Mouse (Mus musculus): ENCODE measurements around the gene Rhbdl1. TPM values are rescaled to one million over a fixed set of nuclear protein-coding genes. Genes with fewer than 3 reads are reported as not detected.

The Rhbdl1 gene
- polyA plus RNA-seq, 1 experiment from 2014 or later = 11.2 TPM

DNA sequence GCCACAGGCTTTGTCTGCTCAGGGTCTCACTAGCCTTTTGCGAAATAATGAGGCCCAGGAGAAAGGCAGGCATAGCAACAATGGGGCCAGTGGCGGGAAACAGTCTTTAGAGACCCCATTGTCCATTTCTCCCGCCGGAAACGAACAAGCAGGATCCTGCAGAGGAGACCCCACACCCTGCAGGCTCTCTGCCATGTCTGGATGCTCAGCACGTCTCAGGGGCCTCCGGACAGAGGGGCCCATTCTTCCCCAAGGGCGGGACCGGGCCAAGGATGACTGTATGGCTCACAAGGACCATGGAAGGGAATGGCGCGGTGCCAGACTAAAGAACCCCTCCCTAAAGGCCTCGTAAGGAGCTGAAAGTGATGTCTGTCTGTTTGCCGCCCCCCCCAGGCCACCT lies 42.9 kb downstream of the Rhbdl1 start:
- Histone ChIP-seq H3K9ac (peak overlapping the region; percentile 75), H3K27ac (peak overlapping the region; percentile 94), H3K4me1 (peaks cover 70% of the 10 kb centered on the region), H3K36me3 (ENCODE audit: poor library complexity, severe bottlenecking) (peaks cover 12% of the 10 kb centered on the region), H3K27me3 (no peaks in the 10 kb centered on the region), H3K4me3 (peak overlapping the region; percentile 74; the same call in 1 of the 2 replicates), H3K9me3 (replicated peaks) (no peaks in the 10 kb centered on the region), H3K4me2 (peak overlapping the region; percentile 94)
- ATAC-seq = no peak
- WGBS = 7% methylated on average over 13 of the region's 13 CpGs

DNA sequence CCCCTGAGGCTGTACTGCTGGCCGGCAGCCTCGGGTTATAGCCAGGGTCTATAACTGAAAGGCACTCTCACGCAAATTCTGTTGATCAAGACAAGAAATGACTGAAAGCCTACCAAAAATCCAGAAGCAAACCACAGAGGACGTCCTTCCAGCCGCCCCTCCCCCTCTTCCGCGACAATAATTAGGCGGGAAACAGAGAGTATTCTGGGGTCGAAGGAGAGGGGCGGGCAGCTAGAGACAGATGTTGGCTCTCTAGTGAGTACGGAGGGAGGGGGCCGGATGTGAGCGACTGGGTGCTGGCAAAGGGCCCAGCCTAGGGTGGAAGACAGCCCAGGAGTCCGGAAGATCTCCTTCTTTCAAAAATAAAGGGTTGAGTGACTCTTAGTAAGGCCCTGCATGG lies 44.5 kb downstream of the Rhbdl1 start, which contains the start of gene Fam173a:
Fam173a (minus strand) TSS at position 287 of the 400 bp plus-strand sequence.
- Histone ChIP-seq H3K27me3 (no peaks in the 10 kb centered on the region), H3K9ac (peak within 1 kb of the TSS; percentile 77), H3K4me3 (peak within 1 kb of the TSS; percentile 74), H3K36me3 (ENCODE audit: poor library complexity, severe bottlenecking) (peaks cover 25% of the 10 kb centered on the region), H3K27ac (peak within 1 kb of the TSS; percentile 94), H3K4me1 (peaks cover 69% of the 10 kb centered on the region), H3K9me3 (replicated peaks) (no peaks in the 10 kb centered on the region), H3K4me2 (peak within 1 kb of the TSS; percentile 94)
- peak; percentile 50 for ATAC-seq
- WGBS = 1% methylated on average over 13 of the region's 14 CpGs

DNA sequence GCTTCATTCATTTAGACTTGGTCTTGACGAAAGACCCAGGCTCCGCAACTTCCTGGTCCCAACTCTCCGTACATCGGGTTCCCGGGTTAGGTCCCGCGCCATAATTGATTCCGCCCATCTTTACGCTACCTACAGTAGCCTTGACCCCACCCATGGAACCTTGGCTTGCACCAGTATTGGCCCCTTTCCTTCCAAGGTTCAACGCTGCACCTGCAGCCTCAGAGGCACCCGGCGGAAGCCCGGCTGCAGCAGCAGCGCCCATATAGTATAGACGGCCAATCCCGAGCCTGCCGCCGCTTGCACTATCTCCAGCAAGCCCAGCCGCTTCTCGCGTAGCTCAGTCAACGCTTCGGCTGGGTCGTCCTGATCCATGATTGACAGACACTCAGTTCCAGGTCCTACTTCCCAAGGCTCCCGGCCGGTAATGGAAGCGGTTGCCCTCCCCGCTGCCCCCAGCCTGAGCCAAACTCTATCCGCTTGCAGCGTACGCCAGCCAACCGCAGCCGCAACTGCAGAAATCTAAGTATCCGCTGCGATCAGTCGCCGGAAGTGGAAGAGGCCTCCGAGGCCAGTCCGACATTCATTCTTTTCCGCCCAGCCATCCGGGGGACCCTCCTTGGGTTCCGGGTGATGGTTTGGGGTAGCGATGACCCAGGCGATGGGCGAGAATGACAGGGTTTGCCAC lies 45.1 kb downstream of the Rhbdl1 start:
- Histone ChIP-seq H3K4me1 (peaks cover 63% of the 10 kb centered on the region), H3K4me3 (peak overlapping the region; percentile 64), H3K27ac (peak overlapping the region; percentile 94), H3K27me3 (no peaks in the 10 kb centered on the region), H3K9me3 (replicated peaks) (no peaks in the 10 kb centered on the region), H3K4me2 (peak overlapping the region; percentile 94), H3K36me3 (ENCODE audit: poor library complexity, severe bottlenecking) (peaks cover 27% of the 10 kb centered on the region), H3K9ac (peak overlapping the region; percentile 77)
- under 1% methylated on average over 45 of the region's 45 CpGs for WGBS
- ATAC-seq = peak; percentile 74

DNA sequence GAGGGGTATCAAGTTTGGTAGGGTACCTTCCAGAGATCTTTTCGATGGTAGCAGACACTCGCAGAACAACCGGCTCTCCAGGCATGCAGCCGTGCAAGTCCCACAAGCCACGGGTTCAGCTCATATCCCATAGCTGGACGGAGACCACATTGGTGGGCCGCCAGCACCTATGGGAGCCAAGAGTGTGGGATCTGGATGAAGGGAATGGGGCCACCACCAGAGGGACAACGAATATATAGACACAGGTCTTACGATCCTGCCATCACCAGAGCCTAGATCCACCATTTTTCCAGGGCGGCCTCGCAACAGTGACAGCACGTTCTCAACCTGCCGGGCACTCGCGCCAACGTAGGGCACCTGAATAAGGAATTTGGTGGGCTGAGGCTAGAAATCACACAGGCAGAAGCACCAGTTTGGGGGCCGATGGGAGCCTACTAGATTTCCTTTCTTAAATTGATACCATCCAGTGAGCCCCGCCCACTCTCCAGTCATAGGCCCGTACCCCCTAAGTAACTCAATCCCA lies 45.7 kb downstream of the Rhbdl1 start:
- Histone ChIP-seq H3K4me3 (peak overlapping the region; percentile 64), H3K9ac (peak overlapping the region; percentile 77), H3K27ac (peak overlapping the region; percentile 94), H3K4me1 (peaks cover 58% of the 10 kb centered on the region), H3K9me3 (replicated peaks) (no peaks in the 10 kb centered on the region), H3K27me3 (no peaks in the 10 kb centered on the region), H3K4me2 (peak overlapping the region; percentile 94), H3K36me3 (ENCODE audit: poor library complexity, severe bottlenecking) (peaks cover 27% of the 10 kb centered on the region)
- WGBS = 26% methylated on average over 19 of the region's 19 CpGs
- ATAC-seq = no peak; the same call in 1 of the 2 replicates

DNA sequence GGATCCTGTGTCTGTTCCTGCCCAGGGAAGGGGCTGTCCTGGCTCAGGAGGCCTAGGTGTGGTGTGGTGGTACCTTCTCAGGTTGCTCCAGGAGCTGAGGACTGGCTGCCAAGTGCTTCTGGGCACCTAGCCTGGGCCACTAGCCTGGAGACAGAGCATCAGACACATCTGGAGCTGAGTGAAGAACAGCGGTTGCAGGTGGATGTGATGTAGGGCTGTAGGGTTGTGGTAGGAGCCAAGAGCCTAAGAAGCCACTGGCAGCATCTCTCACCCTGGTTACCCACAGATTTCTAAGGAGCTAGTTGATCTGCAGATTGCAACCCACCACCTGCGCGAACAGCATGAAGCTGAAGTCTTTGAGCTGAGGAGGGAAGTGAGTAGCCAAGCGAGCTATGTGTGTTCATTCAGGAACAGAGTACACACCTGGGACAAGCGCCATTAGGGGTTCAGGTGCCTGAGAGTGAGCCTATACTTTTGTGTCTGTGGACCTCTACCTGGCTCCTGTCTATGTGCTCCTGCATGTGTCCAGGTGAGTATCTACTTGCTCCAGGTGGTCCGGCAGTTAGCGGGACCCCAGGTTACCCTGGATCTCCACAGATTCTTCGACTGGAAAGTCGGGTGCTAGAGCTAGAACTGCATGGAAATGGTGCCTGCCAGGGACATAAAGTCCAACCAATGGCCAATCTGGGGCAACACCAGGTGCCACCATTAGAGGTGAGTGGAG lies 50.2 kb downstream of the Rhbdl1 start:
- Histone ChIP-seq H3K4me3 (no peak overlapping the region), H3K9ac (no peak overlapping the region), H3K9me3 (replicated peaks) (no peaks in the 10 kb centered on the region), H3K36me3 (ENCODE audit: poor library complexity, severe bottlenecking) (peaks cover 50% of the 10 kb centered on the region), H3K4me1 (peaks cover 41% of the 10 kb centered on the region), H3K27ac (no peak overlapping the region), H3K4me2 (no peak overlapping the region), H3K27me3 (no peaks in the 10 kb centered on the region)
- 91% methylated on average over 9 of the region's 9 CpGs for WGBS
- ATAC-seq = no peak

- Histone ChIP-seq H3K4me3 (peak within 1 kb of the TSS; percentile 77), H3K9me3 (replicated peaks) (no peaks in the 10 kb centered on the region), H3K9ac (peak within 1 kb of the TSS; percentile 86), H3K27me3 (no peaks in the 10 kb centered on the region), H3K4me2 (peak within 1 kb of the TSS; percentile 80), H3K4me1 (peaks cover 34% of the 10 kb centered on the region), H3K27ac (peak within 1 kb of the TSS; percentile 89), H3K36me3 (ENCODE audit: poor library complexity, severe bottlenecking) (peaks cover 56% of the 10 kb centered on the region)
- ATAC-seq = no peak
- 91% methylated on average over 3 of the region's 3 CpGs for WGBS
Measured at GRCm38 (mm10) chr17:25786280-25786679, 50.8 kb downstream of the Rhbdl1 start, which contains the start of gene Ccdc78. Ccdc78 (plus strand) TSS chr17:25786580.

GRCm38 (mm10) chr17:25785281-25785745 lies 51.8 kb downstream of the Rhbdl1 start, which contains the start of gene Haghl:
Haghl (minus strand) TSS chr17:25785673.
- Histone ChIP-seq H3K4me1 (peaks cover 25% of the 10 kb centered on the region), H3K36me3 (ENCODE audit: poor library complexity, severe bottlenecking) (peaks cover 62% of the 10 kb centered on the region), H3K9ac (peak within 1 kb of the TSS; percentile 86), H3K4me2 (peak within 1 kb of the TSS; percentile 80), H3K4me3 (peak within 1 kb of the TSS; percentile 77), H3K27ac (peak within 1 kb of the TSS; percentile 89), H3K9me3 (replicated peaks) (no peaks in the 10 kb centered on the region), H3K27me3 (no peaks in the 10 kb centered on the region)
- under 1% methylated on average over 23 of the region's 23 CpGs for WGBS
- ATAC-seq = peak; percentile 87

Small RNA genes lying within 50 kb of the gene (microRNA-seq; reads per million reads assigned to microRNA genes)
- not detected for gene Mir3082

Other genes with a start within 250 kb of the Rhbdl1 start
- gene Gng13, start 120.1 kb downstream of the Rhbdl1 start, polyA plus RNA-seq (2015; fragmentation: Nextera tagmentation; extraction: Ambion mirVana) = 0.61 TPM in 1 of 2 replicates, not detected in the other
- 24.6 and 30.1 TPM in 2 replicates for gene Chtf18, start 109.9 kb downstream of the Rhbdl1 start, polyA plus RNA-seq (2015; fragmentation: Nextera tagmentation; extraction: Ambion mirVana)
- gene Rpusd1, start 109.6 kb downstream of the Rhbdl1 start, polyA plus RNA-seq (2015; fragmentation: Nextera tagmentation; extraction: Ambion mirVana) = 22.3 and 24.7 TPM in 2 replicates
- gene Mslnl, start 101.3 kb downstream of the Rhbdl1 start, polyA plus RNA-seq (2015; fragmentation: Nextera tagmentation; extraction: Ambion mirVana) = not detected in 2 replicates
- 0.18 TPM in 1 of 2 replicates, not detected in the other for gene Msln, start 82.9 kb downstream of the Rhbdl1 start, polyA plus RNA-seq (2015; fragmentation: Nextera tagmentation; extraction: Ambion mirVana)
- 26.4 and 27.3 TPM in 2 replicates for gene Narfl, start 63.5 kb downstream of the Rhbdl1 start, polyA plus RNA-seq (2015; fragmentation: Nextera tagmentation; extraction: Ambion mirVana)
- 108 and 127 TPM in 2 replicates for gene Haghl, start 51.6 kb downstream of the Rhbdl1 start, polyA plus RNA-seq (2015; fragmentation: Nextera tagmentation; extraction: Ambion mirVana)
- gene Ccdc78, start 50.7 kb downstream of the Rhbdl1 start, polyA plus RNA-seq (2015; fragmentation: Nextera tagmentation; extraction: Ambion mirVana) = 0.21 and 0.23 TPM in 2 replicates
- gene Fam173a, start 44.4 kb downstream of the Rhbdl1 start, polyA plus RNA-seq (2015; fragmentation: Nextera tagmentation; extraction: Ambion mirVana) = 75.5 and 84.8 TPM in 2 replicates
- 1.8 TPM in 1 of 2 replicates, not detected in the other for gene AC134908.4, start 41.6 kb downstream of the Rhbdl1 start, polyA plus RNA-seq (2015; fragmentation: Nextera tagmentation; extraction: Ambion mirVana)
- 43.7 and 53.7 TPM in 2 replicates for gene Metrn, start 40.2 kb downstream of the Rhbdl1 start, polyA plus RNA-seq (2015; fragmentation: Nextera tagmentation; extraction: Ambion mirVana)
- gene Fbxl16, start 28.2 kb downstream of the Rhbdl1 start, polyA plus RNA-seq (2015; fragmentation: Nextera tagmentation; extraction: Ambion mirVana) = 22.7 and 25.2 TPM in 2 replicates
- gene Wdr24, start 13.7 kb downstream of the Rhbdl1 start, polyA plus RNA-seq (2015; fragmentation: Nextera tagmentation; extraction: Ambion mirVana) = 27.7 and 30.0 TPM in 2 replicates
- gene Jmjd8, start 8.4 kb downstream of the Rhbdl1 start, polyA plus RNA-seq (2015; fragmentation: Nextera tagmentation; extraction: Ambion mirVana) = 64.6 and 69.8 TPM in 2 replicates
- gene Stub1, start 3.9 kb downstream of the Rhbdl1 start, polyA plus RNA-seq (2015; fragmentation: Nextera tagmentation; extraction: Ambion mirVana) = 303 and 330 TPM in 2 replicates
- 5.9 and 7.1 TPM in 2 replicates for gene Gm20683, start 4.5 kb upstream of the Rhbdl1 start, polyA plus RNA-seq (2015; fragmentation: Nextera tagmentation; extraction: Ambion mirVana)
- 16.2 and 17.6 TPM in 2 replicates for gene Rhot2, start 7.6 kb upstream of the Rhbdl1 start, polyA plus RNA-seq (2015; fragmentation: Nextera tagmentation; extraction: Ambion mirVana)
- gene Wdr90, start 24.2 kb upstream of the Rhbdl1 start, polyA plus RNA-seq (2015; fragmentation: Nextera tagmentation; extraction: Ambion mirVana) = 24.9 and 28.5 TPM in 2 replicates
- 12.9 and 13.6 TPM in 2 replicates for gene Mcrip2, start 31.5 kb upstream of the Rhbdl1 start, polyA plus RNA-seq (2015; fragmentation: Nextera tagmentation; extraction: Ambion mirVana)
- gene Mettl26, start 37.8 kb upstream of the Rhbdl1 start, polyA plus RNA-seq (2015; fragmentation: Nextera tagmentation; extraction: Ambion mirVana) = 62.5 and 67.1 TPM in 2 replicates
- 0.76 and 0.77 TPM in 2 replicates for gene Wfikkn1, start 43.6 kb upstream of the Rhbdl1 start, polyA plus RNA-seq (2015; fragmentation: Nextera tagmentation; extraction: Ambion mirVana)
- 39.5 and 45.9 TPM in 2 replicates for gene Rab40c, start 82.4 kb upstream of the Rhbdl1 start, polyA plus RNA-seq (2015; fragmentation: Nextera tagmentation; extraction: Ambion mirVana)
- 45.0 and 54.5 TPM in 2 replicates for gene Pigq, start 107.6 kb upstream of the Rhbdl1 start, polyA plus RNA-seq (2015; fragmentation: Nextera tagmentation; extraction: Ambion mirVana)
- gene Nhlrc4, start 107.7 kb upstream of the Rhbdl1 start, polyA plus RNA-seq (2015; fragmentation: Nextera tagmentation; extraction: Ambion mirVana) = not detected in 2 replicates
- not detected in 2 replicates for gene A930017K11Rik, start 115.3 kb upstream of the Rhbdl1 start, polyA plus RNA-seq (2015; fragmentation: Nextera tagmentation; extraction: Ambion mirVana)
- gene Capn15, start 148.5 kb upstream of the Rhbdl1 start, polyA plus RNA-seq (2015; fragmentation: Nextera tagmentation; extraction: Ambion mirVana) = 16.6 and 17.1 TPM in 2 replicates
- 22.7 and 24.4 TPM in 2 replicates for gene Rab11fip3, start 232.3 kb upstream of the Rhbdl1 start, polyA plus RNA-seq (2015; fragmentation: Nextera tagmentation; extraction: Ambion mirVana)

Data from forebrain, embryonic 13.5 days (tissue).